Mouse (Mus musculus) thymus, postnatal 36 days (tissue): Measurements from ENCODE around the gene Med19.

Experiments
- DNase-seq, 2 experiments: peaks; one replicate each; pipeline ENCODE4 v3.0.0; 2022; ENCODE audit warnings: mixed read lengths in 2 of 2

Med19 gene

GRCm38 (mm10) chr2:84677968-84678880, at the start of gene Med19, which contains the start of gene Gm28635:
Med19 (plus strand) TSS chr2:84678402.
Gm28635 (minus strand) TSS chr2:84678041.
- peak; percentile 84 to 88 for DNase-seq

- no peak for DNase-seq
These were observed 46.2 kb upstream of the Med19 start for GRCm38 (mm10) chr2:84632001-84632400.

GRCm38 (mm10) chr2:84632999-84633398, 45.2 kb upstream of the Med19 start:
- DNase-seq: no peak

- DNase-seq: no peak
These were observed 44.2 kb upstream of the Med19 start for GRCm38 (mm10) chr2:84634006-84634405.

GRCm38 (mm10) chr2:84634934-84635482, 43.2 kb upstream of the Med19 start:
- DNase-seq: no peak

- no peak for DNase-seq
These were observed 42.6 kb upstream of the Med19 start for GRCm38 (mm10) chr2:84635611-84636010.

GRCm38 (mm10) chr2:84636231-84636741, 41.9 kb upstream of the Med19 start:
- DNase-seq: no peak

- DNase-seq: no peak
These were observed 40.6 kb upstream of the Med19 start for GRCm38 (mm10) chr2:84637452-84638165.

- DNase-seq: no peak
These were observed 39.6 kb upstream of the Med19 start for GRCm38 (mm10) chr2:84638428-84639220.

- DNase-seq: no peak
These were observed 37.4 kb upstream of the Med19 start for GRCm38 (mm10) chr2:84640833-84641232.

- no peak for DNase-seq
These were observed 32.1 kb upstream of the Med19 start for GRCm38 (mm10) chr2:84646138-84646537.

GRCm38 (mm10) chr2:84647051-84647568, 31.1 kb upstream of the Med19 start:
- DNase-seq: no peak

GRCm38 (mm10) chr2:84648369-84648768, 29.8 kb upstream of the Med19 start:
- no peak for DNase-seq

GRCm38 (mm10) chr2:84649674-84650073, 28.5 kb upstream of the Med19 start:
- DNase-seq: no peak

GRCm38 (mm10) chr2:84650464-84651195, 27.6 kb upstream of the Med19 start, which contains the start of gene Ctnnd1:
Ctnnd1 (minus strand) TSS chr2:84650765.
- DNase-seq: no peak

GRCm38 (mm10) chr2:84653354-84653753, 24.8 kb upstream of the Med19 start:
- DNase-seq: no peak

GRCm38 (mm10) chr2:84655864-84656263, 22.3 kb upstream of the Med19 start:
- no peak for DNase-seq

- DNase-seq: no peak
These were observed 19.4 kb upstream of the Med19 start, which contains the start of gene Btbd18 for GRCm38 (mm10) chr2:84658806-84659205. Btbd18 (plus strand) TSS chr2:84659079.

GRCm38 (mm10) chr2:84660253-84660652, 17.9 kb upstream of the Med19 start:
- DNase-seq: peak in 1 of 2 experiments; percentile 25

- peak; percentile 38 to 40 for DNase-seq
These were observed 15.3 kb upstream of the Med19 start for GRCm38 (mm10) chr2:84662866-84663265.

- DNase-seq: no peak
These were observed 12.1 kb upstream of the Med19 start for GRCm38 (mm10) chr2:84666081-84666480.
